Mouse (Mus musculus): ENCODE measurements around the gene Fam72a.

The Fam72a gene

GRCm38 (mm10) chr1:131526371-131527270, 1.1 kb upstream of the Fam72a start:
- DNase-seq (ENCODE audit: low spot score in 2 of 2), result peak in 1 of 2 experiments; percentile 71

- peak in 1 of 2 experiments; percentile 63 for DNase-seq (ENCODE audit: low spot score in 2 of 2)
These were observed 391 bp downstream of the Fam72a start for GRCm38 (mm10) chr1:131528081-131528507.

- no peak for DNase-seq (ENCODE audit: low spot score in 2 of 2)
These were observed 961 bp downstream of the Fam72a start for GRCm38 (mm10) chr1:131528561-131529166.

DNA sequence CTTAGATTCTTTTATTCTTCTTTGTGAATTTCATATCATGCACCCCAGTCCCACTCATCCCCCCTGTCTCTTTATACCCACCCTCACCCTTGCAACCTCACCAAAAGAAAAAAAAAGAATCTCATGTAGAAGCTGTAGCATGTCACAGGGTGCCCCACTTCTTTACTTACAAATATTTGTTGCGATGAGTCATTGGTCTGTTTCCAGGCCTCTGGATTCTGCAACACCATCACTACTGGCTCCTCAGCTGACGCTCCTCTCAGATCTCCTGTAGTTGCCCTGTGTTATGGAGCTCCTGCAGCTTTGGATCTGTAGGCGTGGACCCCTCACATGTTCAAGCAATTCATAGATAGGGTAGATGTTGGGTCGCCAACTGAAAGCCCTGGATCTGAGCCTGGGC, 12.1 kb downstream of the Fam72a start:
- DNase-seq (ENCODE audit: low spot score in 2 of 2), result no peak

DNA sequence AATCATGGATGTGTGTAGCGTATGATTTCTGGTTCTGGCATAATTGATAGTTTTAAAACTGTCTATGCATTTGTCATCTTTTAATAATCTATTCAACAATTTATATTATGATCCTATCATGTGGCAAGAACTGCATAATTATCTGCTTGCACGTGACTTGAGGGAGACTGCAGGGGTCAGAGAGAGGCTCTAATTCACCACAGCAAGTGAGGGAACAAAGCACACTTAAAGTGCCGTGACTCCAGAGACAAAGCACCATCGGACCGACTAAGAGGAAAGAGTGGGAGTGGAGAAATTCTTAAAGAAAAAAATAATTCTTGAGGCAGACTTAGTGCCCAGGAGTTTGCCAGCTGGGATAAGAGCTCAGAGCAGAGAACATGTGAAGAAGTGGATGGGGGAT, 13.1 kb downstream of the Fam72a start:
- DNase-seq (ENCODE audit: low spot score in 2 of 2), result no peak

- DNase-seq (ENCODE audit: low spot score in 2 of 2), result no peak
These were observed 13.7 kb downstream of the Fam72a start for GRCm38 (mm10) chr1:131541431-131541830.

DNA sequence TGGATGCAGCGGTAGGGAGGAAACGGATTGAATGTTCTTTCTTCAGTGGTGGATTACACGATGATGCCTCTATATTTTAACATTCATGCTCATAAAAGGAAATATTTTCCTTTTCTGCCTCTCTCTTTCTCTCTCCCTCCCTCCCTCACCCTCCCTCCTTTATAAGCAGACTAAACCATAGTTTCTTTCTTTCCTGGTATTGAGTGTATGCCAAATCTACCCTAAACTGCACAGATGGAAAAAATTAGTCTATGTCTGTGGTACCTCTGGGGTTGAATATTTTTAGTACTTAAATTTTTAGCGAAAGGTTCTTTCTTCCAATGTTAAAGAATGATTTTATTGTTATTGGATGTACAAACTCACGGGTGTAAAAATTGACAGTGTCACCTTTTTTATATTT, 14.2 kb downstream of the Fam72a start:
- no peak for DNase-seq (ENCODE audit: low spot score in 2 of 2)

- no peak for DNase-seq (ENCODE audit: low spot score in 2 of 2)
These were observed 16.3 kb downstream of the Fam72a start for GRCm38 (mm10) chr1:131543886-131544565.

DNA sequence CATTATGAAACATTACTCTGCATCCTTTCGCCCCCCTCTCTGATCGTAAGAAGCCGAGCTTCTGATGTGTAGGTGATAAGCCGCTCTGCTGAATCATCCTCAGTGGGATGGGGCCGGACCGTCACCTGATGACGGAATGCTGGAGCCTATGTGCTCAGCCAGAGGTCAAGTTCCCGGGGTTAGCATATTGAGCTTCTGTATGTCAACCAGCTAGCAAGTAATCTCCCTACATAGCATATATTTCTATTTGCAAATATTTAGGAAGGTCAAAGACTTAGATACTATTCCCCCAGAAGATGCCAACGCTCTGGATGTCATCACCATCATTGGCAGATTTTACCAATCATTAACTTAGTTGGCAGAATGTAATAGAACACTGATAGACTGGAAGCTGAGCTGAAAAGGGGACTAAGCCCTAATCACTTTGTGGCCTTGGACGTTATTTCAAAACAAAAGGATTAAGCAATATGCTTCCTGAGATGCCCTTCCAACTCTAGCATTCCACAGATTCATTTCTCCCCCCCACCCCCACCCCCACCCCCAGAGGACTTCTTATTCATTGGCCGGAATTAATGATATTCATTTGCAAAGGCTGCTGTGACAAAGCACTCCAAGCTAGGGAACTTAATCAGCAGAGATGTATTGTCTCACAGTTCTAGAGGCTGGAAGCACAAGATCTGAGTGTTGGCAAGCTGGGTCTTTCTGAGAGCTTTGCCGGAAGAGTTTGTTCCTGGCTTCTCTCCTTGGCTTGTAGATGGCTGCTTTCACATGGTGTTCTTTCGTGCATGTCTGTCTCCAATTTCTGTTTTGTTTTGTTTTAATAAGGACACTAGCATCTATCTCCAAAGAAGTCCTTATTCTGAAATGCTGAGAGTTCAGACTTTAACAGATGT, 19.3 kb downstream of the Fam72a start:
- DNase-seq (ENCODE audit: low spot score in 2 of 2), result no peak

DNA sequence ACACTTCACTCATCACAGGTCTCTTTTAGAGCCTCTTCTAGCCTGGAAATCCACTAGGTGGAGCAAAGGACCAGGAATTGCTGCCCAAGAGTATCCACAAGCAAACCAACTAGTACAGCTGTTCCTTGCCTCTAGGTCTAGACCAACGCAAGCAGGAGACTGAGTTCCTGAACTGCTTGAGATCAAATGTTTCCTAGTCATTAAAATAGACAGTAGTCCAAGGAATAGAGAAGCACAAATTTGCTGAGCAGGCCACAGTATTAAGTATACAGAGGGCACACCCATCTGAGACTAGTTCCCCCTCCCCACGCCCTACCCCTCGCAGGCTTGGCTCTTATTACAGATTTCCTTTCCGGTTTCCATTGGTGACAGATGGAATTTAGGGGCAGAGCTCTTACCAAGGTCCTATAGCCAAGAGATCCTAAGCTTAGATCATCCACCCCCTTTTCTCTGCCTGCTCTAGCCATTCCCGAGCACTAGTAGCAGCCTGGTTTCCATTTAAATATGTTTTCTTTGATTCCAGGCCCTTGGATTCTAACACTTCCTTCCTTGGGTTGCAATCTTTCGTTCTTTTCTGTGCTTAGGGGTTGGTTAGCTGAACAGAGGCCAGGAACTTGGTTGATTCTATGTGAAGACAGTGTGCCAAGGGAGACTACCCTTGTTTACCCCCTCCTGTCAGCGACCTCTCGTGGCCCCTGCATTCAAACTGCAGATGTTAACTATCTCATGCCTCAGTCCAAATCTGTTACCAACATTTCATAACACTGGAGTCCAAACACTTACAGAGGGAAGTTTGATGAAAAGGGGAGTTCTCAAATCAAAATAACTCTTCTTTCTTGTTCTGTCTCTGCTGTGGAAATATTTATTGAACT, 21.0 kb downstream of the Fam72a start:
- peak in 1 of 2 experiments; percentile 23 for DNase-seq (ENCODE audit: low spot score in 2 of 2)

DNA sequence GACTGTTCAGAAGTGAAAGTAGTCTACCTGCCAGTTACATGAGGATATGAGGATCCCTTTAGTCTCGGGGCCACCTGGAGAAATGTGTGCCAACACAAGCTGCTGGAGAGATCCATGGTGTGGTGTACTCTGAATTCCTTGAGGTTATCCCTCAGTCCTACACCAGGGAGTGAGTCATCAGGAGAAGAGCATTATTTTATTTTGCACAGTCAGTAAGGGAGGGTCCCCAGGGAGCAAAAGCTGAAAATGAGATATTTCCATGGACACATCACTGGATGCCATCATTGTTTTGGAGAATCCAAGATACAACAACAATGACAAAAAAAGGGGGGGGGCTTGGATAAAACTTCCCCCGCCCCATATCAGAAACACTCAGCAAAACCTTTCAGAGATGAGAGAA, 24.3 kb downstream of the Fam72a start:
- DNase-seq (ENCODE audit: low spot score in 2 of 2), result no peak

DNA sequence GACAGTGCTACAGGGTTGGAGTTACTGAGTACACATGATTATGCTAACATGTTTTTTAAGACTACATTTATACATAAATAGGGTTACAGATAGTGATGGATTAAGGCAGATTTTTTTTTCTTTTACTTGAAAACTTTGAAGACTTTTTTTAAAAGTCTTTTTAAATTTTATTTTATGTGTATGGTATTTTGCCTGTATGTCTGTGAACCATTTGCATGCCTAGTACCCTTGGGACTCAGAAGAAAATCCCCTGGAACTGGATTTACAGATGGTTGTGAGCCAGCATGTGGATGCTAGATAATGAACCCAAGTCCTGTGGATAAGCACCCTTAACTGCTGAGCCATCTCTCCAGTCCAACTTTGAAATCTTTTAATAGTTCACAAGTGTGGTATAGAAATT, 25.7 kb downstream of the Fam72a start:
- no peak for DNase-seq (ENCODE audit: low spot score in 2 of 2)

GRCm38 (mm10) chr1:131555042-131555812, 27.5 kb downstream of the Fam72a start:
- DNase-seq (ENCODE audit: low spot score in 2 of 2), result peak; percentile 38 to 81

DNA sequence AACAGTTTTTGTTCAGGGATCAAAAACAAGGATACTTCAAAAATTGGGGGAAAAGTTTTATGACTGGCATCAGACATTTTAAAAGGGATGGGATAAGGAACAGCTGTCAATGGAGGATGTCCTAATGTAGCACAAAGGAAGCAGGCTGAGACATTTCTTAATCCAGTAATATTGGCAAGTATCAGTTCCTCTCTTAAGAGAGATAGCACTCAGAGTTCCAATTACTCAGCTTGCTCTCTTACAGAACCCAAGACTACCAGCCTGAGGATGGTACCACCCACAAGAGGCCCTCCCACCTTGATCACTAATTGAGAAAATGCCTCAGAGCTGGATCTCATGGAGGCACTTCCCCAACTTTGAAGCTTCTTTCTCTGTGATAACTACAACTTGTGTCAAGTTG, 32.8 kb downstream of the Fam72a start:
- DNase-seq (ENCODE audit: low spot score in 2 of 2), result no peak

DNA sequence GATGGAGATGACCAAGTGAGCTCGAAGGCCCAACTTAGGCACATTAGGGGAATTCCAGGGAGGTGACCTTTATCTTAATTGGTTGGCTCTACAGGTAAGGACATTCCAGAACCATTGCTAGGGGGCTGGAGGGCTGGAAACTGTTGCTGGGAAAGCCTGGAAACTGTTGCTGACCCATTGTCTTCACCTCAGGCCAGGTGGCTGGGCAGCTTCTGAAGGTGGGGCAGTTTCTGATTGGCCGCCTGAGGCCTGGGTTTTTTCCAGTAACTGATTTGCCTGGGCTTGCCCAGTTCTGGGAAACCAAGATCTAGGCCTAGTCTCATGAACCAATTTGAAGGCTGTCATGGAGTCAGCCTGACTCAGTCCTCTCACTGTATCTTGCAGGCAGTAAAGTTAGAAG, 34.4 kb downstream of the Fam72a start:
- DNase-seq (ENCODE audit: low spot score in 2 of 2), result no peak

DNA sequence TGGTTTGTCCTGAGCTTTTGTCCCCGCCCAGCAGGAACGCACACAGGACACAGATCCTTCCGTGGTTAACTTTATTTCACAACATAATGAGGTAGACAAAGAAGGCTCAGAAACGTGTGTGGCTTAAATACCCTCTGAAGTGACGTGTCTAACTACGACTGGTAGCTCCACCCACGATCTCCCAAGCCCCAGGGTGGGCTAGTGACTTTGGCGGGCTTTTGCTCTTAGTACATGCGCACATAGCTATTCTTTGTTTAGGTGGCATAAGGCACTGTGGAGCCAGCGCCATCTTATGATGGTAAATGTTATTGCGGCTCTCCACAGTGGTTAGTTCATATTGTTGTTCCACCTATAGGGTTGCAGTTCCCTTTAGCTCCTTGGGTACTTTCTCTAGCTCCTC, 38.4 kb downstream of the Fam72a start:
- peak; percentile 20 to 60 for DNase-seq (ENCODE audit: low spot score in 2 of 2)

DNA sequence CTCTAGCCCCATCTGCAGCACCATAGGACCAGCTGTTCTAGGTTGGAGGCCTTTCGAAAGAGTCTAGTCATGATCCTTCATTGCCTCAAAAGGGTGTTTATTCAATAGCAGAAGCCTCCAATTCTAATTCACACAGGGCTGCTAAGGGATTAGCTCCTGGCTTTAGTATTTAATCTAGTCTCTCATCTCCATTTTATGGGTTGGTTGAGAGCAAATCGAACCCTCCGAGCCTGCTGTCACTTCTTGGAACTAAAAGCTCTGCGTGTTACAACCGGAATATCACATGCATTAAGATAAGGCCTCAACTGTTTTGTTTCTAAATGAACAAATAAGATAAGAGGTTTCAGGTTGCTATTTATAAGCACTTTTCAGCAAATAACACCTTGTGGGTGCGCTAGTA, 42.0 kb downstream of the Fam72a start:
- no peak for DNase-seq (ENCODE audit: low spot score in 2 of 2)

GRCm38 (mm10) chr1:131570391-131570790, 42.7 kb downstream of the Fam72a start:
- DNase-seq (ENCODE audit: low spot score in 2 of 2), result no peak

DNA sequence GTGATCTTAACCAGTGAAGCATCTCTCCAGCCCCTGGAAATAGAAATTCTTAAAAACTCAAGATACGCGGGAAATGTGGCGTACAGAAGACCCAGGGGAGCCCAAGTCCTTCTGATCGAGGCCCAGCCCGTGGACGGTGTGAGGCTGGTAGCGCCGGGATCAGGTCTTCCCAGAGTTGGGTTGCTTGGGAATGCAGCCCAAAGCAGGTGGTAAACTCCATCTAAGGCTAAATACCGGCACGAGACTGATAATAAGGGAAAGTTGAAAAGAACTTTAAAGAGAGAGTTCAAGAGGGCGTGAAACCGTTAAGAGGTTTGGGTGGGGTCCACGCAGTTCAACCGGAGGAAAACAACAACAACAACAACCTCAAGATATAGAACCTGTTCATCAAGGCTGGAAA, 46.0 kb downstream of the Fam72a start:
- peak in 1 of 2 experiments; percentile 51 for DNase-seq (ENCODE audit: low spot score in 2 of 2)

Measured in spleen, postnatal 10 days (tissue).